Mouse (Mus musculus): ENCODE data around the gene Csgalnact2.

DNA sequence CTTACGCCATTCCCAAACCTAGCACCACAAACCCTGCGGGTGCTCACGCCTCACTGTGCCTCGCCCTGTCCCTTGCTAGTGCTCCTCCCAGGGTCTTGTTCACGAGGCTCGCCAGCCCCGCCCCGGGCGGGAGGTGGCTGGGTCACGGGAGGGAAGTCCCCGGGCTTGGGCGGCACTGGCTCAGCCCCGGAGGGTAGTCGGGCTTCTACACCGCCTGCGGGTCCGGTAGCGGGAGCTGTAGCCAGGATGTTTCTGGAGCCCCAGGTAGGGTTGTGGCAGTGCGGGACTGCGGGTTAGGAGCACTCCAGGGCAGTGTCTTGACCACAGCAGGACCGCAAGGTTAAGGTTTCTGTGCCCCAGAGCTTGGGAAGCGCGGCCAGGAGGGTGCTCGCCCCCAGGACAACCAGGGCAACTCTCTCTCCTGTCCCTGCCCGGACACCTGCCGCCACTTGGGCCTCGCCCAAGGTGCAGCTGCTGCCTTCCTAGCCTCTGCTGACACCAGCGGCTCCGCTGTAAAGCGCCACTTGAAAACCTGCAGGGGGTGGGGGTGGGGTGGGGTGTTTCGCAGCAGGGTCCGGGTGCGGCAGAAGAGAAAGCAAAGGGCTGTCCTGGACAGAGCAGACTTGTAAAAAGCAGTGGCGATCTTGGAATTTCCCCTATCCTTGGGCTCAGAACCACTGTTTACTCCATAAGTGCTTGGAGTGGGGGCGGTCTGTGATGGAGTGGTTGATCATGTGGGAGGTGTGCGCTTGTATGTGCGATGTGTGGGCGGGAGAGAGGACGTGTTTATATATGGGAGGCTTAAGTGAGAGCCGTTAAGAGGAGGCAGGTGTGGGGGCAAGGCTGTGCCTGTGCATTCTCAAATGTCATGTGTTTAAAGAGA, 72.5 kb downstream of the Csgalnact2 start:
- TF ChIP-seq CTCF (IDR thresholded peaks at IDR 0.05) (no peak), POLR2A (IDR thresholded peaks at IDR 0.05; ENCODE audit: insufficient read depth, low read depth, low read length) (no peak)
